Mouse (Mus musculus) heart, embryonic 11.5 days (tissue): ENCODE results near the gene Cenpm. TPM values are rescaled to one million over a fixed set of nuclear protein-coding genes. Genes with fewer than 3 reads are reported as not detected.

Experiments used
- ATAC-seq: fragments of 200-750 bp; cut with Nextera tagmentation; replicated peaks from 2 replicates; pipeline ENCODE4 v1.8.0; 2017; ENCODE audit warnings: moderate library complexity; ENCODE audit not compliant: insufficient number of reproducible peaks, low FRiP score, low TSS enrichment
- H3K27ac ChIP-seq: fragments of 300-500 bp; sonication (generic); 2 replicates; pipeline ENCODE4 v1.5.1; 2014; ENCODE audit warnings: mild to moderate bottlenecking, low read depth, low read length
- H3K27me3 ChIP-seq: fragments of 300-500 bp; sonication (generic); 2 replicates; pipeline ENCODE4 v1.6.1; 2014; ENCODE audit warnings: mild to moderate bottlenecking, low read length, mixed read lengths; ENCODE audit not compliant: control insufficient read depth, insufficient read depth
- H3K36me3 ChIP-seq: fragments of 300-500 bp; sonication (generic); 2 replicates; pipeline ENCODE4 v1.6.1; 2014; ENCODE audit warnings: mild to moderate bottlenecking, low read length, moderate library complexity, mixed read lengths; ENCODE audit not compliant: control insufficient read depth, insufficient read depth
- H3K4me1 ChIP-seq: fragments of 300-500 bp; sonication (generic); 2 replicates; pipeline ENCODE4 v1.6.1; 2014; ENCODE audit warnings: low read length; ENCODE audit not compliant: control insufficient read depth, insufficient read depth
- H3K4me2 ChIP-seq: fragments of 300-500 bp; sonication (generic); 2 replicates; pipeline ENCODE4 v1.6.1; 2014; ENCODE audit warnings: mild to moderate bottlenecking, moderate library complexity
- H3K4me3 ChIP-seq: fragments of 300-500 bp; sonication (generic); 2 replicates; pipeline ENCODE4 v1.5.1; 2014; ENCODE audit warnings: low read depth, low read length
- H3K9ac ChIP-seq: fragments of 300-500 bp; sonication (generic); 2 replicates; pipeline ENCODE4 v1.6.1; 2014; ENCODE audit warnings: mild to moderate bottlenecking, low read depth, low read length, moderate library complexity
- H3K9me3 ChIP-seq: fragments of 300-500 bp; sonication (generic); replicated peaks from 2 replicates; pipeline ENCODE4 v1.6.1; 2016; ENCODE audit warnings: low read length; ENCODE audit not compliant: control insufficient read depth
- WGBS: fragments of 180-500 bp; shearing (Covaris S2); extraction: QIAGEN DNeasy Blood & Tissue Kit; methylation state at CpG from one replicate; pipeline ENCODE4 v1.1.7; 2014; ENCODE audit not compliant: insufficient replicate concordance; 5-methylcytosine and 5-hydroxymethylcytosine counted together
- polyA plus RNA-seq: library from polyadenylated mRNA; unstranded; fragments of >200 nt; fragmentation: Nextera tagmentation; extraction: Ambion mirVana; gene quantifications from 2 replicates; pipeline ENCODE4 v1.2.1, GENCODE M21; 2014

Gene Cenpm
- polyA plus RNA-seq, 1 experiment from 2014 or later = 67.3 TPM

DNA sequence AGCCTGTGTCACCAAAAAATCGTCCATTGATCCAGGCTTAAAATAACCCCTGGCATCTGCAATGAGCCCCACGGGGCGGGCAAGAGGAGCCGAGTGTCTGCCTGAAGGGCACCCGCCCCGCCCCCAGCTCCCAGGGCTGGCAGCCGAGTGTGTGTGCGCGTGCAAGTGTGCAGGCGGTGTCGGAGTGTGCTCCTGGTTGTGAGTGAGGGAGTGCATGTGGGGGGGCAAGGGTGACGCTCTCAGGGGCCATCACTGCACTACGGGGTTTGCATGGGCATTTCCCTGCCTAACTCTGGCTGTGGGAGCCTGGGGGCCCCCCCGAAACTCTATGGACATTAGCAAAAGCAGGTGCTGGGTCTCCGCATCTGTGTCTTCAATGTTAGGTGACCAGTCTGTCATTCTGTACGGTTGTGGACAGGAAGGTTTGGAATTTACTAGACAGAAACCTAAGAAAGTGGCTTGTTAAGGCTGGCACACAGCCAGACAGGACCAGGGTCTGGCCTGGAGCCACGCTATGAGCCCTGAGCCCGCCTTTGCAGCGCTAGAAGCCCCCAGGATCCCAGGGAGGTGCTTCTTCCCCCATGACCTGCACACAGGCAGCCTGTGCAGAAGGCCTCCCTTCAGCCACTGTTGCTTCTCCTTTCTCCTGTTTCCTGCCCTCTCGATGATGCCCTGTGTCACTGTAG, 28.3 kb downstream of the Cenpm start:
- 49% methylated on average over 20 of the region's 20 CpGs for WGBS
- H3K9ac ChIP-seq = no peak overlapping the region

GRCm38 (mm10) chr15:82215332-82216046, 29.1 kb downstream of the Cenpm start:
- ATAC-seq = no peak
- H3K9me3 ChIP-seq = no peaks in the 10 kb centered on the region
- peaks cover 20% of the 10 kb centered on the region for H3K4me1 ChIP-seq
- no peaks in the 10 kb centered on the region for H3K36me3 ChIP-seq
- no peak overlapping the region for H3K9ac ChIP-seq
- no peak overlapping the region for H3K27ac ChIP-seq
- peaks cover 83% of the 10 kb centered on the region for H3K27me3 ChIP-seq
- H3K4me2 ChIP-seq = no peak overlapping the region
- WGBS = 33% methylated on average over 11 of the region's 11 CpGs
- H3K4me3 ChIP-seq = no peak overlapping the region

More for the DNA sequence above, 28.3 kb downstream of the Cenpm start:
- Histone ChIP-seq H3K27ac (no peak overlapping the region), H3K4me3 (no peak overlapping the region), H3K4me1 (peaks cover 20% of the 10 kb centered on the region), H3K36me3 (no peaks in the 10 kb centered on the region), H3K9me3 (no peaks in the 10 kb centered on the region), H3K4me2 (no peak overlapping the region), H3K27me3 (peaks cover 76% of the 10 kb centered on the region)
- ATAC-seq = no peak

GRCm38 (mm10) chr15:82213222-82213621, 31.3 kb downstream of the Cenpm start:
- Histone ChIP-seq H3K4me1 (peaks cover 20% of the 10 kb centered on the region), H3K9ac (no peak overlapping the region), H3K4me2 (no peak overlapping the region), H3K9me3 (no peaks in the 10 kb centered on the region), H3K36me3 (no peaks in the 10 kb centered on the region), H3K4me3 (no peak overlapping the region), H3K27ac (no peak overlapping the region), H3K27me3 (peaks cover 94% of the 10 kb centered on the region)
- 17% methylated on average over 4 of the region's 4 CpGs for WGBS
- ATAC-seq = no peak

DNA sequence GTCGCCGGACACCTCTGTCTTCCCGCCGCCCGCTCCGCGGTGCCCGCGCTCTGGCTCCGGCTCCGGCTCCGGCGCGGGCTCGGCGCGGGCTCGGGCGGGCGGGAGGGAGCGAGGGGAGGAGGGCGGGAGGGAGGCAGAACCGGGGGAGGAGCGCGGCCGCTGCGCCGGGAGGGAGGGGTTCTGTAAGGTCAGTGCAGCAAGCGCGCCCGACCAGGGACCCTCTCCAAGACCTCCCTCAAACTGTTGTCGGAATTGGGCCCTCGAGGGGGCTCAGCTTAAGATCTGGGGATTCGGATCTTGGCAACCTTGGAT, 31.8 kb downstream of the Cenpm start, which contains the start of gene Shisa8:
Shisa8 (minus strand) TSS at position 64 of the 312 bp plus-strand sequence.
- no peak for ATAC-seq
- H3K9ac ChIP-seq = peak within 1 kb of the TSS; percentile 28; the same call in 1 of the 2 replicates

DNA sequence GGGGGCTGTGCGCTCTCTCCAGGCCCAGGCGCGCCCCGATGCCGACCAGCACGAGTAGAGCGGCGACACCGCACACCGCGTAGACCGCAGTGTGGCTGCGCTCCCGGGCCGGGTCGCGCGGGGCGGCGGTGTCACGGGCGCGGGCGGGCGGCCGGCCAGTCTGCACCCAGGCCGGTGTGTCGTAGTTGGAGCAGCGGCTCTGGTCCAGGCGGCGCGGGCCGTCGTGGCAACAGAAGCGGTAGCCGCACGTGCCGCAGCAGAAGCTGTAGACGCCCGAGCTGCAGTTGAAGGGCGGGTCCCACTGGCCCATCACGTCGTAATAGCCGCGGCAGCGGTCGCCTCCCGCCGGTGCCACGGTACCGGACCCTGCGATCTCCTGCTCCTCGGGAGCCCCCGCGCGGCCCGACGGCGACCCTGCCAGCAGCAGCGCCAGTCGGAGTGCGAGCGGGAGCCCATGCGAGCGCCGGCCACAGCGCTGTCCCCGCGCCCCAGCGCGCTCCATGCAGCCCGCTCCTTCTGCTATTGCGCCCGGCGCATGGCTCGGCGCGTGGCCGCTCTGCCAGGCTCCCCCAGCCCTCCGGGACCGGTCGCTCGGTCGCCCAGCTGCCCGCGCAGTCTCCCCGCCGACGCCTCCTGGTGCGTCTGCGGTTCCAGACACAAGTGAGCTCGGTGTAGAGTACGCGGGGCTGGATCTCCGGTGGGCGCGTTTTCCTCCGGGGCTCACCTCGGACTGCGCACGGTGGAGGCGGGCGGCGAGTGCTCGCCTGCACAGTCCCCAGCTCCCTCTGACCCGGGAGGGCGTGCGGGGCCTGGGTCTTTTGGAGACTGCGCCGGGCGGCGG, 32.4 kb downstream of the Cenpm start:
- H3K9ac ChIP-seq = peak overlapping the region; percentile 28; the same call in 1 of the 2 replicates
- H3K27ac ChIP-seq = no peak overlapping the region
- no peaks in the 10 kb centered on the region for H3K9me3 ChIP-seq
- H3K4me2 ChIP-seq = peak overlapping the region; percentile 85
- no peak for ATAC-seq
- peaks cover 97% of the 10 kb centered on the region for H3K27me3 ChIP-seq
- peak overlapping the region; percentile 52 for H3K4me3 ChIP-seq
- peaks cover 22% of the 10 kb centered on the region for H3K4me1 ChIP-seq
- H3K36me3 ChIP-seq = no peaks in the 10 kb centered on the region
- WGBS = under 1% methylated on average over 98 of the region's 112 CpGs

More for the DNA sequence above, 31.8 kb downstream of the Cenpm start, which contains the start of gene Shisa8:
- Histone ChIP-seq H3K36me3 (no peaks in the 10 kb centered on the region), H3K4me1 (peaks cover 20% of the 10 kb centered on the region), H3K4me3 (peak within 1 kb of the TSS; percentile 52), H3K27ac (no peak within 1 kb of the TSS), H3K27me3 (peaks cover 94% of the 10 kb centered on the region), H3K4me2 (peak within 1 kb of the TSS; percentile 85), H3K9me3 (no peaks in the 10 kb centered on the region)
- 0% methylated on average over 6 of the region's 34 CpGs for WGBS

DNA sequence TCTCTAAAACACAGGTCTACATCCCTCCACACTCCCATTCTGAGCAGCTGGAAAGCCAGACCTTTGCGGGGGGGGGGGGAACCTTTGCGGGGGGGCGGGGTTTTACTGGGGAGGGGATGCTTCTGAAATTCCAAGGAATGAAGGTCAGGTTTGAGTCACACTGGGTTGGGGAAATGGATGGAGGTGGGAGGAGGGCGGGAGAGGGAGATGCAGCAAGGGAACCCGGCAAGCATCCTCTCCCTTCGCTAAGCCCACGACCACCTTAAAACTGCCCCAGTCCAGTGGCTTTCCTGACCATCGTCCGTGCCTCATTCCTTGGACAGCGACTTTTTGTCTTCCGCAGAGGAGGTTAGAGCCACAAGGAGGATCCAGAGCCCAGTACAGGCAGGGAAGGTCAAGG, 33.3 kb downstream of the Cenpm start:
- peaks cover 97% of the 10 kb centered on the region for H3K27me3 ChIP-seq
- no peak overlapping the region for H3K27ac ChIP-seq
- H3K4me3 ChIP-seq = peak overlapping the region; percentile 52; the same call in 1 of the 2 replicates
- no peak for ATAC-seq
- H3K9ac ChIP-seq = no peak overlapping the region
- no peaks in the 10 kb centered on the region for H3K9me3 ChIP-seq
- no peak overlapping the region for H3K4me2 ChIP-seq
- peaks cover 24% of the 10 kb centered on the region for H3K4me1 ChIP-seq
- WGBS = 3% methylated on average over 11 of the region's 11 CpGs
- no peaks in the 10 kb centered on the region for H3K36me3 ChIP-seq

GRCm38 (mm10) chr15:82210801-82211200, 33.7 kb downstream of the Cenpm start:
- H3K4me1 ChIP-seq = peaks cover 21% of the 10 kb centered on the region
- no peaks in the 10 kb centered on the region for H3K36me3 ChIP-seq
- no peak overlapping the region for H3K27ac ChIP-seq
- peaks cover 97% of the 10 kb centered on the region for H3K27me3 ChIP-seq
- H3K9ac ChIP-seq = no peak overlapping the region
- WGBS = 38% methylated on average over 1 of the region's 1 CpGs
- H3K4me3 ChIP-seq = no peak overlapping the region
- no peak overlapping the region for H3K4me2 ChIP-seq
- no peaks in the 10 kb centered on the region for H3K9me3 ChIP-seq
- ATAC-seq = no peak

DNA sequence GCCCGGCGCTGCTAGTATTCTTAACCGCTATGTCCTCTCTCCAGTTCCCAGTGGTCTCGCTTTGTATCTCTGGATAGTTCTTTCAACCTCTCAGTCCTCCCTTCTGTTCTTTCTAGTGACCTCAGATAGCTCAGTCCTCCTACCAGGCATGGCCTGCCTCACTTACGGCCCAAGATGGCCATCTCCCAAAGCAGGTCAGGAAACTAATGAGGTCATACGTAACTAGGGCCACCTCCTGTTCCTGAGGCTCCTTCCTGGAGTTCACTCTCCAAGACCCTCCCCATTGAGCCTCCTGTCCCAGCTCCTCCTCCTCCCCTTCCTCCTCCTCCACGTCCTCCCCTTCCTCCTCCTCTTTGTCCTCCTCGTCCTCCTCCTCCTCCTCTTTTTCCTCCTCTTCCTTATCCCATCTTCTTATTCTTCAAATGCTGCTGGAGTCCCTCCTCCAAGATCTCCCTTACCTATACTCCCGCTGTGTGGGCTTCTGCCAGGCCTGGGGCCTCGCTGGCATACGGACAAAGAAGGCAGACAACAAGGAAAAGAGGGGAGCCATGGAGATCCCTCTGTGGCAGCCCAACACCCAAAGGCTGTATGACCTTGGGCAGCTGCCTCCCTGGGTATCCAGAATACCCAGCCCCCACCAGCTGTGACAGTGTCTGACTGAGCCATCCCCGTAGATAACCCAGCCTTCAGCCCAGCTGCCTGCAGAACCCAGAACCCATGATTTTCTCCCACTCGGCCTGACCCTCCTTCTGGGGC, 35.1 kb downstream of the Cenpm start:
- Histone ChIP-seq H3K9me3 (no peaks in the 10 kb centered on the region), H3K9ac (no peak overlapping the region), H3K4me2 (no peak overlapping the region), H3K27me3 (peaks cover 97% of the 10 kb centered on the region), H3K4me3 (no peak overlapping the region), H3K4me1 (peaks cover 21% of the 10 kb centered on the region), H3K36me3 (peaks cover 4% of the 10 kb centered on the region; the same call in 1 of the 2 replicates), H3K27ac (no peak overlapping the region)
- ATAC-seq = no peak
- 75% methylated on average over 13 of the region's 13 CpGs for WGBS
